8 mouse cellular contexts compared by ENCODE assay signal in genomic region chr16:43362651-43363300, GRCm38 (mm10).
DNase-seq lines count a peak whose midpoint lies in the region; ATAC-seq and TF ChIP-seq lines count a peak whose summit lies in the region.

No protein-coding gene starts in this region.

- H3K27me3 ChIP-seq in midbrain, postnatal 0 days (ENCODE audit: insufficient read depth, low read length): no peaks in the 10 kb centered on the region
- no peaks in the 10 kb centered on the region for H3K27me3 ChIP-seq in midbrain, embryonic 15.5 days (replicated peaks)
- H3K27me3 ChIP-seq in heart, adult 2 months (ENCODE audit: control insufficient read depth, insufficient read depth, low read length): no peaks in the 10 kb centered on the region

- no peak overlapping the region for H3K4me3 ChIP-seq in midbrain, postnatal 0 days (ENCODE audit: low read depth, low read length)
- no peak overlapping the region for H3K4me3 ChIP-seq in midbrain, embryonic 15.5 days
- peak overlapping the region; percentile 61 for H3K4me3 ChIP-seq in heart, adult 2 months

- TF ChIP-seq EP300 in heart, adult 2 months (IDR thresholded peaks at IDR 0.05; ENCODE audit: insufficient read depth, low read depth, low read length): peak; percentile 82; the same call in 1 of the 2 replicates

- WGBS in midbrain, postnatal 0 days: 71% methylated on average over 9 of the region's 9 CpGs
- WGBS in midbrain, embryonic 15.5 days: 75% methylated on average over 9 of the region's 9 CpGs
- 14% methylated on average over 9 of the region's 9 CpGs for WGBS in heart, adult 2 months

- ATAC-seq in midbrain, postnatal 0 days (ENCODE audit: low FRiP score): peak; percentile 31; the same call in 1 of the 2 replicates
- ATAC-seq in midbrain, embryonic 15.5 days (replicated peaks): no peak

- H3K79me2 ChIP-seq in heart, adult 2 months (replicated peaks; ENCODE audit: control insufficient read depth, insufficient read depth, low read length): no peaks in the 10 kb centered on the region

- no peak overlapping the region for H3K4me2 ChIP-seq in midbrain, postnatal 0 days (ENCODE audit: low read depth, low read length, poor library complexity, severe bottlenecking)
- no peak overlapping the region for H3K4me2 ChIP-seq in midbrain, embryonic 15.5 days

- peak; percentile 42 for DNase-seq in midbrain, postnatal 0 days (ENCODE audit: low spot score)
- peak; percentile 50 for DNase-seq in cerebellum, adult 9-11 months
- peak; percentile 84 to 90 for DNase-seq in heart, adult 2 months
- DNase-seq in kidney, adult 8-10 months: peak; percentile 80 to 82
- peak; percentile 67 for DNase-seq in lung, postnatal 14 days
- DNase-seq in urinary bladder, adult 18-20 months (ENCODE audit: low spot score in 2 of 2): peak; percentile 42 to 84
- DNase-seq in thymus, postnatal 0 days (ENCODE audit: low spot score): no peak

- no peak for TF ChIP-seq CTCF in midbrain, postnatal 0 days (IDR thresholded peaks at IDR 0.05)
- TF ChIP-seq CTCF in heart, adult 2 months (IDR thresholded peaks at IDR 0.05): no peak

- intact Hi-C loops in heart, adult 2 months (cut with DNase I): loop anchor here (1.0 to 10.0 kb wide), 7 partner anchors 27 to 485 kb away; partner anchors contain the start of gene Zbtb20

- no peaks in the 10 kb centered on the region for H3K4me1 ChIP-seq in midbrain, postnatal 0 days (ENCODE audit: insufficient read depth, low read length)
- 0 out of 2 replicates have a peak, but pooled peaks cover 5% of the 10 kb centered on the region for H3K4me1 ChIP-seq in midbrain, embryonic 15.5 days
- peaks cover 11% of the 10 kb centered on the region for H3K4me1 ChIP-seq in heart, adult 2 months (ENCODE audit: control insufficient read depth, insufficient read depth, low read length)

- no peaks in the 10 kb centered on the region for H3K9me3 ChIP-seq in midbrain, postnatal 0 days (ENCODE audit: low read length)
- H3K9me3 ChIP-seq in midbrain, embryonic 15.5 days: no peaks in the 10 kb centered on the region

- H3K9ac ChIP-seq in midbrain, postnatal 0 days (replicated peaks; ENCODE audit: low read length, poor library complexity, severe bottlenecking): no peak overlapping the region
- H3K9ac ChIP-seq in midbrain, embryonic 15.5 days: no peak overlapping the region
- peak overlapping the region; percentile 56 for H3K9ac ChIP-seq in heart, adult 2 months (ENCODE audit: low read depth, low read length)

- peak; percentile 87 for TF ChIP-seq POLR2A in heart, adult 2 months (IDR thresholded peaks at IDR 0.05; ENCODE audit: insufficient read depth, low read depth, low read length)

- no peaks in the 10 kb centered on the region for H3K36me3 ChIP-seq in midbrain, postnatal 0 days (ENCODE audit: insufficient read depth, low read length)
- H3K36me3 ChIP-seq in midbrain, embryonic 15.5 days (replicated peaks): no peaks in the 10 kb centered on the region
- H3K36me3 ChIP-seq in heart, adult 2 months (ENCODE audit: control insufficient read depth, insufficient read depth, low read length): peaks cover 11% of the 10 kb centered on the region

- H3K27ac ChIP-seq in midbrain, postnatal 0 days (ENCODE audit: low read depth, low read length): no peak overlapping the region
- H3K27ac ChIP-seq in midbrain, embryonic 15.5 days: no peak overlapping the region
- H3K27ac ChIP-seq in heart, adult 2 months: peak overlapping the region; percentile 96
